Mouse (Mus musculus): ENCODE results near the gene Mical3. TPM values are rescaled to one million over a fixed set of nuclear protein-coding genes. Genes with fewer than 3 reads are reported as not detected.
A peak's percentile ranks its signal among the peaks of the same experiment; 100 is the strongest.
"Not testable (repeated sequence)": the region's sequence is repeated elsewhere in the genome, so short reads cannot be mapped to it uniquely, and the experiment has no call there.

The Mical3 gene
- total RNA-seq, 2 experiments from 2014 or later: 53.3 to 71.9 TPM

GRCm38 (mm10) chr6:120933670-120934069 is 197.1 kb downstream of the Mical3 start:
- intact Hi-C loops (cut with DNase I): no loop called here
- TF ChIP-seq CTCF (IDR thresholded peaks at IDR 0.05): no peak
- Histone ChIP-seq H3K27ac (no peak overlapping the region), H3K4me3 (no peak overlapping the region)
- no peak for DNase-seq

GRCm38 (mm10) chr6:120932597-120932996 is 198.2 kb downstream of the Mical3 start:
- Histone ChIP-seq H3K27ac (peak overlapping the region; percentile 64), H3K4me3 (no peak overlapping the region)
- no peak for DNase-seq
- intact Hi-C loops (cut with DNase I): no loop called here
- TF ChIP-seq CTCF (IDR thresholded peaks at IDR 0.05): no peak

- no peak for DNase-seq
- H3K4me3 ChIP-seq: no peak overlapping the region
- intact Hi-C loops (cut with DNase I): no loop called here
- no peak for TF ChIP-seq CTCF (IDR thresholded peaks at IDR 0.05)
- H3K27ac ChIP-seq: peak overlapping the region; percentile 48; the same call in 1 of the 2 replicates
These were observed 200.1 kb downstream of the Mical3 start for GRCm38 (mm10) chr6:120930450-120931306.

GRCm38 (mm10) chr6:120929421-120929820 is 201.4 kb downstream of the Mical3 start:
- no peak for DNase-seq
- intact Hi-C loops (cut with DNase I): no loop called here
- Histone ChIP-seq H3K27ac (peak overlapping the region; percentile 48; the same call in 1 of the 2 replicates), H3K4me3 (no peak overlapping the region)
- no peak for TF ChIP-seq CTCF (IDR thresholded peaks at IDR 0.05)

- intact Hi-C loops (cut with DNase I): no loop called here
- Histone ChIP-seq H3K4me3 (no peak overlapping the region), H3K27ac (no peak overlapping the region)
- DNase-seq: peak; percentile 73
- no peak for TF ChIP-seq CTCF (IDR thresholded peaks at IDR 0.05)
These were observed 203.0 kb downstream of the Mical3 start for GRCm38 (mm10) chr6:120927765-120928164.

- TF ChIP-seq CTCF (IDR thresholded peaks at IDR 0.05): no peak
- Histone ChIP-seq H3K4me3 (no peak overlapping the region), H3K27ac (no peak overlapping the region)
- no peak for DNase-seq
- intact Hi-C loops (cut with DNase I): no loop called here
These were observed 203.9 kb downstream of the Mical3 start for GRCm38 (mm10) chr6:120926880-120927279.

GRCm38 (mm10) chr6:120924791-120925321 is 205.9 kb downstream of the Mical3 start:
- DNase-seq; H3K27ac ChIP-seq; H3K4me3 ChIP-seq; intact Hi-C loops (cut with DNase I): not testable (repeated sequence)
- TF ChIP-seq CTCF (IDR thresholded peaks at IDR 0.05): peak; percentile 44

- Histone ChIP-seq H3K4me3 (no peak overlapping the region; the same call in 1 of the 2 replicates), H3K27ac (peak overlapping the region; percentile 66)
- intact Hi-C loops (cut with DNase I): no loop called here
- no peak for TF ChIP-seq CTCF (IDR thresholded peaks at IDR 0.05)
- no peak for DNase-seq
These were observed 212.8 kb downstream of the Mical3 start for GRCm38 (mm10) chr6:120917975-120918374.

- Histone ChIP-seq H3K27ac (peak overlapping the region; percentile 77), H3K4me3 (peak overlapping the region; percentile 79)
- DNase-seq; intact Hi-C loops (cut with DNase I): not testable (repeated sequence)
These were observed 213.6 kb downstream of the Mical3 start for GRCm38 (mm10) chr6:120916972-120917881.

GRCm38 (mm10) chr6:120916074-120916971 is 214.5 kb downstream of the Mical3 start, which contains the start of gene Bid:
Gene Bid (minus strand): TSS chr6:120916853.
- intact Hi-C loops (cut with DNase I): no loop called here
- TF ChIP-seq CTCF (IDR thresholded peaks at IDR 0.05): no peak
- Histone ChIP-seq H3K27ac (peak within 1 kb of the TSS; percentile 77), H3K4me3 (peak within 1 kb of the TSS; percentile 79)
- peak; percentile 90 for DNase-seq

GRCm38 (mm10) chr6:120915649-120915975 is 215.2 kb downstream of the Mical3 start:
- intact Hi-C loops (cut with DNase I): no loop called here
- TF ChIP-seq CTCF (IDR thresholded peaks at IDR 0.05): no peak
- H3K4me3 ChIP-seq: no peak overlapping the region; the same call in 1 of the 2 replicates
- no peak for DNase-seq
- H3K27ac ChIP-seq: no peak overlapping the region

Data from gastrocnemius, adult 2 months (tissue).